Mouse (Mus musculus) brain, adult 10 weeks (tissue): ENCODE measurements around the gene Grk4. TPM values are rescaled to one million over a fixed set of nuclear protein-coding genes. Genes with fewer than 3 reads are reported as not detected.

Experiments used
- polyA plus RNA-seq: library from polyadenylated mRNA; stranded (reverse); fragments of 350-450 nt; fragmentation: Illumina TruSeq; extraction: RNeasy Lipid Tissue Mini Kit (QIAGEN cat#74804); gene quantifications from one replicate; pipeline ENCODE4 v1.2.3, GENCODE M21; 2015; ENCODE audit warnings: low read depth, low replicate concordance

The Grk4 gene
- polyA plus RNA-seq = 4.4 TPM

DNA sequence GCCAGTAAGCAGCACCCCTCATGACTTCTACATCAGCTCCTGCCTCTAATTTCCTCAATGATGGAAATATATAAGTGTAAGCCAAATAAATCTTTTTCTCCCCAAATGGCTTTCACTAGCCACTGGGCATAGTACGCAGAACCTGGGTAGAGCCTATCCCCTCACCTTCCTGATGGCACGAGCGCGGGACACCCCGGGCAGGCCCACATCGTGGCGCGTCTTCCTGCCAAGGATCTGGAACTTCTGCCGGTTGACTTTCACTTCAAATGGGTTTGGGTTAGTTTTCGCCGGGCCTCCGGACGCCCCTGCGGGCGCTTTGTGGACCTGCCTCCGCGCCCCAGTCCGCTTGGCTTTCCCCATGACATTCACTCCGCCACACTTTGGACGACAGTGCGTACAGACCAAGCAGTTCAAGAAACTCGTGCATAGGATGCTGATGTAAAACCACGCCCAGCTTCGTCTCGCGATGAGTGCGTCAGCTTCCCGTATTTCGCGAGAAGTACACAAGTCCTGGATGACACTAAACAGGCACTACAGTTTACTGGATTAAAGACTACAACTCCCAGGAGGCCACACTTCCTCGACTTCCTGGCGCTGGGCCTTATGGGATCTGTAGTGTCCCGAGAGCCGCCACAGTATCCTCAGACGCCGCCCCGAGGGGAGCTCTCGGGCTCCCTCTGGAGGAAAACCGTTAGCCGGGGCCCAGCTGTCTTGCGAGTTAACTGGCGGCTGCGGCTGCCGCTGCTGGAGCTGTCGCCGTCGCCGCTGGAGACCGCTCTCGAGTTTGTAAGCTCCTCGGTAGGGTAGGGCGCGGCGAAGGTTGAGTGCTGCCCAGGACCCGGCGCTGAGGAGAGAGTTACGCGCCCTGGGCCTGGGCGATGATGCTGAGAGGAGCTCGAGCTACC, at the start of gene Grk4, which contains the start of gene Nop14:
Grk4 (plus strand) TSS at position 694 of the 905 bp plus-strand sequence.
Nop14 (minus strand) TSS at position 463 of the 905 bp plus-strand sequence.

DNA sequence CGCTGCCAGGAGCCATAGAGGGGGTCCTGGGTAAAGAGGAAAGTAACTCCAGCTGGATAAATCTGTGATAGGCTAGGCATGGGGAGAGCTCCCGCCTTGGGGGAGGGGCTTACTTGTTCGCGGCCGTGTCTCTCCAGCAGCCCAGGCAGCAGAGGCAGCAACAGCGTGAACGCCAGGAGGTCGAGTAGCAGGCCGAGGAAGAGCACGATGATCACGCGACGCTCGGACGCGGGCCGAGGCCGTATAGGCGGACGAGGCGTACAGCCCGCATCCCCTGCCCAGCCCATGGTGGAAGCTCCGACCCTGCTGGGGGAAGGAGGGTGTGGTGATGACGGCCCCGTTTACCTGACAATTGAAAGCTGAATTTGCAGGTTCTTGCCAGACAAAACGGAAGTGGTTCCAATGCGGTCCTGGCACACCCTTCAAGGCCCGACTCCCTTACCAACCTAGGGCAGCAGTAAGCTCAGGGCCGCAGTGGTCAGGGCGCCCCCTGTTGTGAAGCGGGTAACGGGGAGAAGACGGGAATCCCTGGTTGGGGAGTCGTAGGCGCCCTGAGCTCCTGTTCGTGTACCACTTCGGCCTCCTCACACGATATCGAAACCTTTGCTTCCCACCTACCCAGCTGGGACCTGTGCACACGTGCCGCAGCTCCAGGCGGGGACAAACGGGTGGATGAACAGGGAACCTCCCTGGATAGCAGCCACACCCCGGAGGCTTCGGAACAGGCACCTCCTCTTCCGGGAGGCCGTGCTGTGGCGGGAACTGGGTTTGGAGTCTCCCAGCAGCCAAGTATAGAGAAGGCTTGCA, 23.5 kb upstream of the Grk4 start, which contains the start of gene Mfsd10:
Mfsd10 (minus strand) TSS at position 732 of the 807 bp plus-strand sequence.

DNA sequence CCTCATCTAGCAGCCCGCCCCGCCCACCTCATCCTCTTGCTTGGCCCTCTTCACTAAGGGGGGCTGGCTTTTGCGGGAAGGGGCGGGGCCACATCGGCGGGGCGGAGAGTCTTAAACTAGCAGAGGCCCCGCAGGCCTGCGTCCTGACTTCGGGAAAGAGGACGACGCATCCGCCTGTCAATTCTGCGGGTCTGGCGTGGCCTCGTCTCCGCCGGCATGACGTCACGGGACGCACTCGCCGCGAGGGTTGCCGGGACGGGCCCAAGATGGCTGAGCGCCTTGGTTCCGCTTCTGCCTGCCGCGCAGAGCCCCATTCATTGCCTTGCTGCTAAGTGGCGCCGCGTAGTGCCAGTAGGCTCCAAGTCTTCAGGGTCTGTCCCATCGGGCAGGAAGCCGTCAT, 101.3 kb downstream of the Grk4 start, which contains the start of gene Htt:
Htt (plus strand) TSS at position 232 of the 400 bp plus-strand sequence.

Other genes starting within 250 kb of the Grk4 start
- gene Tnip2, start 146.4 kb upstream of the Grk4 start, polyA plus RNA-seq = 13.4 TPM
- gene Sh3bp2, start 134.5 kb upstream of the Grk4 start, polyA plus RNA-seq = 3.8 TPM
- gene Add1, start 86.7 kb upstream of the Grk4 start, polyA plus RNA-seq = 342 TPM
- gene Mfsd10, start 23.2 kb upstream of the Grk4 start, polyA plus RNA-seq = 34.9 TPM
- 16.5 TPM for gene Nop14, start 231 bp upstream of the Grk4 start, polyA plus RNA-seq
- gene Htt, start 101.4 kb downstream of the Grk4 start, polyA plus RNA-seq = 34.6 TPM
- gene Msantd1, start 247.6 kb downstream of the Grk4 start, polyA plus RNA-seq = 3.3 TPM